Mouse (Mus musculus) layer of hippocampus, postnatal 10 days (tissue): ENCODE results near the gene Mlx. TPM values are rescaled to one million over a fixed set of nuclear protein-coding genes. Genes with fewer than 3 reads are reported as not detected.
"Not testable (repeated sequence)": the region's sequence is repeated elsewhere in the genome, so short reads cannot be mapped to it uniquely, and the experiment has no call there.

Experiments used
- DNase-seq, 2 experiments: peaks; one replicate each; pipeline ENCODE4 v3.0.0; 2021; ENCODE audit warnings: low spot score in 2 of 2
- total RNA-seq, 2 experiments: library from RNA; stranded (reverse); gene quantifications; 2 replicates each; pipeline ENCODE4 v1.2.3; 2021

Mlx gene
- total RNA-seq, 2 experiments from 2014 or later: 39.2 to 50.3 TPM

GRCm38 (mm10) chr11:101095314-101096024 lies 8.4 kb downstream of the Mlx start, which contains the start of gene Psmc3ip:
Gene Psmc3ip (minus strand): TSS chr11:101095436.
- peak; percentile 92 to 94 for DNase-seq

DNA sequence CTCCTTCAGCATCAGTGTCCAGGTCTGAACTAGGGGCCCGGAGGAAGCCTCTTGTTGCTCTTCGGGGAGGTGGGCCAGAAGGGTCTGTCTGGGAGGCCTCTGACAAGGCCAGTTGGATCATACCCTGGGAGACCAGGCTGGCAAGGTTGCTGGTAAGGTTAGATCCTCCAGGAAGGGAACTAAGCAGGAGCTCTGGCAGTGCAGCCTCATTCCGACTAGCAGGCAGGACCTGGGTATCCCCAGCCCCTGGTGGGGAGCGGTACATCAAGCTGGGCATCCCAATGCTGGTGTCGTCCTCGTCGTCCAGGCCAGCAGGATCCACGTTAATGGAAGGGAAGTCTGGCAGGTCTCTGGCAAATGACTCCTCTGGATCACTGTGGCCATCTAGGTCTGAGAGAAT lies 11.2 kb downstream of the Mlx start:
- DNase-seq: no peak

GRCm38 (mm10) chr11:101103011-101103410 lies 15.9 kb downstream of the Mlx start:
- DNase-seq: no peak

DNA sequence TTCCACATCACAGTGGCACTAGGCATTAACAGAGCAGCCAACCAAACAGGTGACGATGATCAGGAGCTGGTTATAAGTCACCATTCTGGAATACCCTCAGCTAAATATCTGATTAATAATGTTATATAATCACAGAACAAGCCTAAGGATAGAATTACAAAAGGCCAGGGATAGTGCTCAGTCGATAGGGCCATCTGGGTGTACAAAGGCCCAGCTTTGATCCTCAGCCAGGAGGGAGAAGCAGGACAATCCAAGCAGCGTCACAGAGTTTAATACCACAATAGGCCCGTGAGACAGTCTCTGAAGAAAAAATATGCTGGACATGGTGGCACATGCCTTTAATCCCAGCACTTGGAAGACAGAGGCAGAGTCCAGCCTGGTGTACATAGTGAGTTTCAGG lies 22.3 kb downstream of the Mlx start:
- DNase-seq: no peak

DNA sequence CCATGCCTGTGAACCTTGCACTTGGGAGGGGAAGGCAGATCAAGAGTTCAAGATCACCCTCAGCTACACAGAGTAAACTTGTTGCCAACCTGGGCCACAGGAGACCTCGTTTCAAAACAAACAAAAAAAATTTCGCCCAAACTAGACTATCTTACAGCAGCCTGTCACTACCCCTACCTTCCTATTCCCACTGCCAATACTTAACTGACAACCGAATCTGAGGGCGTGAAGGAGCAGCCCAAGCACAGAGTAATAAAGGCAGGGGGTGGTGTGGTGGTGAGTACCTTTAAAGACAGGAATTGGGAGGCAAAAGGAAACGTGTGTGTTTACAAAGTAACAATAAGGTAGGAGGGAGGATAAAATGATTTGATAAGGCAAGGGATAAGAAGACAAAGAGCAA lies 23.6 kb downstream of the Mlx start:
- DNase-seq: no peak

DNA sequence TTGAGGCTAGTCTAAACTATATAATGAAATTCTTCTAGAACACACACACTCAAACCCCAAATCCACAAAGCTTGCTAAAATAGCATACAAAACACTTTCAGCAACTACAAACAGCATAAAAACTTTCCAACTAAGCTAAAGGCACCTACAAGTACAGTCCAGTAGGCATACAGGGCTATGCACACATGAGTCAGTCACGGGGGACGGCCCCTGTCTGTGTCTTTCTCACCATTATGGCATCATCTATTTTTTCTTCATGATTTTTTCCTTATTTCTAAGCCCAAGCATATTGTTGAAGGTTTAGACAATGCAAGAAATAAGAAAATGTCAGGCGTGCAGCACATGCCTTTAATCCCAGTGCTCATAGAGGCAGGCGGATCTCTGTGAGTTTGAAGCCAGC lies 24.1 kb downstream of the Mlx start:
- DNase-seq: no peak

DNA sequence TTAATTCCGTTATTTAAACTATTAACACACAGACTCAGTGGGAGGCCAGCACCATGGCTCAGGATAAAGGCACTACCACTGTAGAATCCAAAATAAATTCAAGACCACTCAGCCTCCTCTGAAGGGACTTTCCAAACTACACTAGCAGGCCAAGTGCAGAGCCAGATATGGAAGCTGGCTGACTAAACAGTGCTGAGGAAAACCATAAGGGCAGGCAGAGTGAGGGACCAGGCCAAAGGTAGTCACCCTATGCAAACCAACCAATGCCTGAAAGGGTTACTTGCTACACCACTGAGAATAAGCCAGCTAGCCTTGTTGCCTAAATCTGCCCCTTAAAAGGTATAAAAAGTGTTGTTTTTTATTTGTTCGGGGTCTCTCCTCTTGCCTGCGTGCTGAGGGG lies 25.1 kb downstream of the Mlx start:
- no peak for DNase-seq

DNA sequence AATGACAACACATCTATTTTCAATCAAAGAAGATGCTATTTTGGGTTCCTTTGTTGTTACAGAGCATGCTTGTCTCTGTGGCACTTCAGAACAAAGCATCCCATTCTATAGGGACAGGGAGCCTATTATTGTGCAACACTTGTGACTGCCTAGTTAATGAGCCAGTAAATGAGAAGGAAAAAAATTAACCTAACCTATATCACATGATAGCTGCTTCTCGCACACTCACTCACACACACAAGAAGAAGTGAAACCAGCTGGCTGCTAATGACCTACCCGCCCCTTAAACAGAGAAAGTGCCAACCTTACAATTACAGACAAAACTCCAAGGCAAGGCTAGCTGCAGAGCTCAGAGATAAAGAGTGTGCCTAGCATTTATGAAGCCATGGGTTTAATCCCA lies 28.5 kb downstream of the Mlx start:
- DNase-seq: no peak

DNA sequence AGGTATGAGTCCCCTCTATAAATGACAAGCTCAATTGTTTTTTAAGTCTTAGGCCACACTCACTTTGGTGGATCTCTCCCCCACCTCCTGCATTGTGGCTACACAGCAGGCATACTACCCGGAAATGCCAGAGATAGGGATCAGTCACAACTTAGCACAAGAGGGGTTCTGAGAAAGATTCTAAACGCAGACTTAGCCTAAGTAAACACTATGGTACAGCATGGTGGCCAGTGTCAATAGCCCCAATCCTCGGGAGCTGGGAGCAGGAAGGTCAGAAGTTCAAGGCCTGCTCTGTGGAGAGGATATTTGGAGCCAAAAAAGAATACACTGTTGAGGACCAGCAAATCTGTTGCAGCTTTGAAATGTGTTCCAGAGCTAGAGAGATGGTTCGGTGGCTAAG lies 31.0 kb downstream of the Mlx start:
- DNase-seq: no peak

DNA sequence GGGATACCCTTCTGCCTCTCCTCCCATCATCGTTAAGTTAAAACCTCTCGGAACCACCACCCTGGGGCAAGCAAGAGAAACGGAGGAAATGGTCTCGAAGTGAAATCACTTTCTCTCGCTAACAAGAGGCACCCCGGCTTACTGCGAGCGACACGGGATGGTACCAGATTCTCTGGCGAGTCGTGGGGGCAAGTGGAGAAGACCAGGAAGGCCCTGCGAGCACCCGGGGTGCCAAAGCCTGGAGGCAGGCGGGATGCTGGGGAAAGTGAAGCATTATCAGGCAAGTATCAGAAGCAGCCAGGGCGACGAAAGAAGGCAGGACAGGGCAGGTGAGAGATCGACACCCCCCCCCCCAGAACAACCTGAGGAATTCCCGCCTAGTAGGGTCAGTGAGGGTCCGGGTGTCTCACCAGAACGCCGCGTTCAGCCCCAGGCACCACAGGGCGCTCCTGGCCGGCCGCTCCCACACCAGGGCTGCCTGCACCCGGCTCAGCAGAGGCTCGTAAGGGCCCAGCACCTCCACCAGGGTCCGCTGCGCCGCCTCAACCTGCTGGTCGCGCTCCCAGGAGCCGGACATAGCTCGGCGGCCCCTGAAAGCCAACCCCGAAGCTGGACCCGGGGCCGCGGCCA lies 32.2 kb downstream of the Mlx start:
- DNase-seq: peak in 1 of 2 experiments; percentile 15

DNA sequence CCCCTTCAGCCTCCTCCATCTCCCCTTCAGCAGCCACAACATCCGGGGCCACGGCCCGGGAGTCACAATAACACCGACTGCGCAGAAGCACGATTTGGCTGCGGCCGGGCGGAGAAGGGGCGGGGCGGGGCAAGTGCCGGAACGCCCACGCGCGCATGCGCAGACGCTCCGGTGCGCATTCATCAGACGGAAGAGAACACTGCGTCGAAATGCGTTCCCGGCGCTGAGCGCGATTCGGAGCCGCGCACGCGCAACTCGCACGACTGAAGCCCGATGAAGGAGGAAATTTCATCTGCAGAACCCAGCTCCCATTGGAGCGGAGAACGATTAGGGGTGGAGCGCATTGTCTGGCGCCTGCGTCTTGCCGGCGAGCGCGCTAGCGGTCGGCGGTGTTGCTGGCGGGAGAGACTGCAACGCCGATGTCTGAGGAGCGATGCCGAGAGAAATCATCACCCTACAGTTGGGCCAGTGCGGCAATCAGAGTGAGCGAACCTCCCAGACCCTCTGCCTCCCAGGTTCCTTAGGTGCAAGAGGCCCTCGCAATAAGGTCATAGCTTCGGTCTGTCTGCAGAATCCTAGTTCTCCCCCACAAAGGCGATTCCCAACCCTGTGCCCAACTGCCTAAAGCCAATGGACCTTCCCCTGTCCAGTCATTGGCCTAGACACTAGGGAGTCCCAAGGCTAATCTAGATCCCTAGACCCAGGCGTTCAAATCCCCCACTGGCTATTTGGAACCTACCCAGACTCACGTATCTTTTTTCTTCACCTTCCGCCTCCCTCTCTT lies 32.9 kb downstream of the Mlx start, which contains the start of the genes Retreg3 and Tubg1:
Gene Retreg3 (minus strand): TSS at position 133 of the 784 bp plus-strand sequence.
Gene Tubg1 (plus strand): TSS at position 178 of the 784 bp plus-strand sequence.
- peak; percentile 99 to 100 for DNase-seq

DNA sequence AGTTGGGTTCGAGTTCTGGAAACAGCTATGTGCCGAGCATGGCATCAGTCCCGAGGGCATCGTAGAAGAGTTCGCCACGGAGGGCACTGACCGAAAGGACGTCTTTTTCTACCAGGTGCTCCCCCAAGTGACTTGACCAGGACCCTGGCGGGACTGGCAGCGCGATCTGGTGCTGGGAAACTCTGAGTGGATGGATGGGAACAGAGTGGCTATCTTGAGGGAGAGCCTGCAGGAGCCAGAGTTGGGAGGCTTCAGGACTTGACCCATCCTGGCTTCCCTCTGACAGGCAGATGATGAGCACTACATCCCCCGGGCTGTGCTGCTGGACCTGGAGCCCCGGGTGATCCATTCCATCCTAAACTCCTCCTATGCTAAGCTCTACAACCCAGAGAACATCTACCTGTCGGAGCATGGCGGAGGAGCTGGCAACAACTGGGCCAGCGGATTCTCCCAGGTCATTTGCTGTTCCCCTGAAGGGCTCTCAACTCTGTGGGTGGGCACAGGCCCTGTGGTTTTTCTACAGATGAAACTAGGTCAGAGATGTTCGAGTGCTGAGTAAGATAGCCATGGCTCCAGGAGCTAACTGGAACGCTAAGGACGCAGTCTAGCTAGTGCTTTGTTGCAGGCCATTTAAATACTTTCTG lies 33.6 kb downstream of the Mlx start:
- no peak for DNase-seq

DNA sequence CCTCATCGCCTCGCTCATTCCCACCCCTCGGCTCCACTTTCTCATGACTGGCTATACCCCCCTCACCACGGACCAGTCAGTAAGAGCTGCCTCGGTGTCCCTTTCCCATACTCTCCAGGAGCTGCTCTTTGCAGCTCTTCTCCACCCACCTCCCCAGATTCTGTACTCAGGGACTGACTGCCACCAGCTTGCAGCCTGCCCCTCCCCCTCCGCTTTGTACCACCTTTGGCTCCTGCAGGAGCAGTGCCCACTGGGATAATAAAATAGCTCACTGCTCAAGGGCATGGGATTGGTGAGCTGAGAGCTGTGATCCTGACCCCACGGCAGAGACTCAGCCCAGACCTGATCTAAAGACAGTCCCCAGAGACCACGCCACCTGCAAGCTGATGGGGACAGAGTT lies 37.4 kb downstream of the Mlx start:
- not testable (repeated sequence) for DNase-seq

DNA sequence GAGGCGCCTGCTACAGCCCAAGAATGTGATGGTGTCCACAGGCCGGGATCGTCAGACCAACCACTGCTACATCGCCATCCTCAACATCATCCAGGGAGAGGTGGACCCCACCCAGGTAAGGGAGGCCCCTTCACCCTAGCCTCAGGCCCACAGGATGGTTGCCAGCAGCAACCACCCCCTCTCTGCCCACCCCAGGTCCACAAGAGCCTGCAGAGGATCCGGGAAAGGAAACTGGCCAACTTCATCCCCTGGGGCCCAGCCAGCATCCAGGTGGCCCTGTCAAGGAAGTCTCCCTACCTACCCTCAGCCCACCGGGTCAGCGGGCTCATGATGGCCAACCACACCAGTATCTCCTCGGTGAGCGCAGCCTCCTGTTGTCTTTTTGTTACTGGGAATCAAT lies 37.9 kb downstream of the Mlx start:
- DNase-seq: not testable (repeated sequence)

DNA sequence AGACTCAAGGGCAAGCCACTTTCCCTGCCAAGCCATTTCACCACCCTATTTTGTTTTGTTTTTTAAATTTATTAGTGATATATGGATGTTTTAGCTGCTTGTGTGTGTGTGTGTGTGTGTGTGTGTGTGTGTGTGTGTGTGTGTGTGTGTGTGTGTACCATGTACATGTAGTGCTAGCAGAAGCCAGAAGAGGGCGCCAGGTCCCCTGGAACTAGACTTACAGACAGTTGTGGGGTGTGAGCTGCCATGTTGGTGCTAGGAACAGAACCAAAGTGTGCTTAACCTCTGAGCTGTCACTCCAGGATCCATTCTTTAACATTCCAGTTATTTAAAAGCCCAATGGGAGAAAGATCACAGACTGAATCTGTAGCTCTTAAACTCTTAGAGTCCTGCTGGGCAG lies 40.0 kb downstream of the Mlx start:
- peak; percentile 17 to 30 for DNase-seq

GRCm38 (mm10) chr11:101128996-101129577 lies 42.0 kb downstream of the Mlx start:
- DNase-seq: no peak

GRCm38 (mm10) chr11:101130056-101130756 lies 43.1 kb downstream of the Mlx start:
- DNase-seq: no peak

GRCm38 (mm10) chr11:101131187-101131586 lies 44.1 kb downstream of the Mlx start:
- no peak for DNase-seq

DNA sequence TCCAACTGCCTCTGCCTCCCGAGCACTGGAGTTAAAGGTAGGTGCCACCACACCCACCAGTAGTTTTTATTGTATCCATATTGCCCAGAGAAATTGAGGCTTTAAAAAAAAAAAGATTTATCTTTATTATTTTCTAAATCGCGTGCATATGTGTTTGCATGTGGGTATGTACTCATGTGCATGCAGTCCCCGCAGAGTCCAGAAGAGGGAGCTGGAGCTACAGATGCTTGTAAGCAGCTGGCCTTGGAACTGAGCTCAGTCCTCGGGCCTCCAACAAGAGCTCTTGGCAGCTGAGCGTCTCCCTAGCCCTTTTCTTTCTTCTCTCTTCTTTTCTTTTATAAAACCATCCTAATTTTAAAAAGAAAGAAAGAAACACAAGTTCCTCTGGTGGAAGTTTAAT lies 44.6 kb downstream of the Mlx start:
- peak; percentile 41 to 44 for DNase-seq

DNA sequence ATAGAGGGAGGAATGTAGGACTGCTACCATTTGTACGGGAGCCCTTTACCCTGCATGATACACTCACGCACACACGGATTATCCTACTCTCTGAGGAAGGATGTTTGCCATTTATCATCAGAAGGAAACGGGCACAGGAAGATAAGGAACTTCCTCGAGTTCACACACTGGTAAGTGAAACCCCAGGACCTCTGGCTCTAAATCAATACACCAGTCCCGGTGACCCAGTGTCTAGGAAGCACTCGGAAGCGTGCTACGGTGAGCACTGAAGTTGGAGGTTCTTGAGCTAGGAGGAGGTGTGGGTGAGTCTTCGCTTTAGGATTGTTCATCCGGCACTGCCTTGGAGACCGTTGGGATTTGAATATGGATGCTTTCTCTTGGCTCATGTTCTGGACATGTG lies 46.0 kb downstream of the Mlx start:
- no peak for DNase-seq
